Mouse (Mus musculus) small intestine, adult 2 months (tissue): ENCODE measurements around the gene Fam71a.

Experiments
- CTCF ChIP-seq: fragments of 200-500 bp; IDR thresholded peaks from 2 replicates; pipeline ENCODE4 v1.5.1; 2012; ENCODE audit warnings: low read depth, mild to moderate bottlenecking, control low read depth, inconsistent platforms, low read length, moderate library complexity, mixed read lengths; ENCODE audit not compliant: insufficient replicate concordance, insufficient read length; ENCODE audit errors: extremely low read depth
- POLR2A ChIP-seq: fragments of 200-500 bp; IDR thresholded peaks from 2 replicates; pipeline ENCODE4 v1.6.1; 2012; ENCODE audit warnings: low read depth, mild to moderate bottlenecking, control low read depth, inconsistent platforms, low read length, moderate library complexity

DNA sequence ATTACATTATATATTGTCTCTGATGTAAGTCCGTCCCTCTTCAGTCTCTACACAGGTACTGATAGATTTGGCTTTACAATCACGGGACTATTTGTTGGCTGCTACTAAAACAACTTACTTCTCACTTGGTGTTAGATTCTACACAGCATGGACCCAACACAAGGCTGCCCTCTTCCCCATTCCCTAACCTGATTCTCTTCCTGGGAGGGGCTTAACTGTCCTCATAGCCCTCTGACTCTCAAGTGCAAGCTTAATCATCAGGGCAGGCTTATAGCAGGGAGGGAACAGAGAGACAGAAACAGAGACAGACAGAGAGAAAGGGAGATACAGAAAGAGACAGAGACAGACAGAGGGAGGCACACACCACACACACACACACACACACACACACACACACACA is 32.9 kb downstream of the Fam71a start:
- TF ChIP-seq CTCF = no peak
- TF ChIP-seq POLR2A = no peak
